8 mouse cellular contexts compared by ENCODE assay signal in genomic region chr1:33739302-33739701, GRCm38 (mm10). TPM values are rescaled to one million over a fixed set of nuclear protein-coding genes. Genes with fewer than 3 reads are reported as not detected.
DNase-seq lines count a peak whose midpoint lies in the region; ATAC-seq and TF ChIP-seq lines count a peak whose summit lies in the region.

No protein-coding gene starts in this region.

- TF ChIP-seq RAD21 in MEL (IDR thresholded peaks at IDR 0.05; ENCODE audit: low read depth, low read length): peak; percentile 82

- WGBS in forebrain, embryonic 13.5 days: 26% methylated on average over 12 of the region's 12 CpGs
- 29% methylated on average over 12 of the region's 12 CpGs for WGBS in hindbrain, embryonic 13.5 days

- H3K79me2 ChIP-seq in MEL (ENCODE audit: control insufficient read depth, insufficient read depth, low read length, poor library complexity): no peaks in the 10 kb centered on the region

- H3K27ac ChIP-seq in MEL (ENCODE audit: control insufficient read depth, low read depth, low read length): no peak overlapping the region
- H3K27ac ChIP-seq in forebrain, embryonic 13.5 days: no peak overlapping the region
- no peak overlapping the region for H3K27ac ChIP-seq in hindbrain, embryonic 13.5 days

- H3K9ac ChIP-seq in MEL (ENCODE audit: control insufficient read depth, low read depth, low read length, poor library complexity, severe bottlenecking): no peak overlapping the region
- H3K9ac ChIP-seq in forebrain, embryonic 13.5 days: no peak overlapping the region
- no peak overlapping the region for H3K9ac ChIP-seq in hindbrain, embryonic 13.5 days

- TF ChIP-seq POLR2A in MEL (IDR thresholded peaks at IDR 0.05; ENCODE audit: control insufficient read depth in 1 of 2, insufficient read depth in 1 of 2, low read depth in 1 of 2, low read length in 2 of 2, poor library complexity in 1 of 2): no peak

- H3K9me3 ChIP-seq in MEL (replicated peaks; ENCODE audit: insufficient read depth, low read length): no peaks in the 10 kb centered on the region
- H3K9me3 ChIP-seq in forebrain, embryonic 13.5 days (replicated peaks): no peaks in the 10 kb centered on the region
- H3K9me3 ChIP-seq in hindbrain, embryonic 13.5 days: no peaks in the 10 kb centered on the region

- H3K27me3 ChIP-seq in MEL (ENCODE audit: control insufficient read depth in 1 of 2, insufficient read depth in 2 of 2, low read length in 2 of 2): no peaks in the 10 kb centered on the region
- no peaks in the 10 kb centered on the region for H3K27me3 ChIP-seq in forebrain, embryonic 13.5 days
- no peaks in the 10 kb centered on the region for H3K27me3 ChIP-seq in hindbrain, embryonic 13.5 days

- no peaks in the 10 kb centered on the region for H3K4me1 ChIP-seq in MEL (ENCODE audit: control insufficient read depth in 1 of 2, insufficient read depth in 2 of 2, low read length in 2 of 2)
- H3K4me1 ChIP-seq in forebrain, embryonic 13.5 days: no peaks in the 10 kb centered on the region
- H3K4me1 ChIP-seq in hindbrain, embryonic 13.5 days (replicated peaks): no peaks in the 10 kb centered on the region

- H3K4me3 ChIP-seq in MEL (ENCODE audit: control insufficient read depth in 1 of 2, insufficient read depth in 1 of 2, low read depth in 2 of 2, low read length in 2 of 2): no peak overlapping the region
- H3K4me3 ChIP-seq in forebrain, embryonic 13.5 days: no peak overlapping the region
- H3K4me3 ChIP-seq in hindbrain, embryonic 13.5 days: no peak overlapping the region

- peak; percentile 80 for DNase-seq in MEL (ENCODE audit: low read depth, low spot score)
- DNase-seq in c-Kit-positive CD71-positive TER-119-negative erythroid progenitor cells, embryonic 14.5 days (ENCODE audit: low read depth): peak; percentile 72
- peak; percentile 82 to 96 for DNase-seq in layer of hippocampus, postnatal 25 days (ENCODE audit: extremely low spot score in 1 of 2, low spot score in 1 of 2)
- peak; percentile 77 for DNase-seq in lung, postnatal 25 days (ENCODE audit: low spot score)
- DNase-seq in retina, postnatal 7 days (ENCODE audit: low read depth, low spot score): peak; percentile 70
- DNase-seq in urinary bladder, postnatal 14 days (ENCODE audit: low spot score): peak; percentile 86

- peak; percentile 80 to 87 (median 81) for TF ChIP-seq CTCF in MEL (IDR thresholded peaks at IDR 0.05 in 2 of 3, conservative IDR thresholded peaks at IDR 0.05 in 1 of 3; ENCODE audit: control insufficient read depth in 1 of 3, insufficient read depth in 1 of 3, low read depth in 2 of 3, low read length in 3 of 3, poor library complexity in 1 of 3, severe bottlenecking in 1 of 3)

- H3K36me3 ChIP-seq in MEL (ENCODE audit: control insufficient read depth in 1 of 2, insufficient read depth in 2 of 2, low read length in 2 of 2): no peaks in the 10 kb centered on the region; a peak in 1 of 4 replicates
- peaks cover 69% of the 10 kb centered on the region for H3K36me3 ChIP-seq in forebrain, embryonic 13.5 days (ENCODE audit: poor library complexity, severe bottlenecking)
- H3K36me3 ChIP-seq in hindbrain, embryonic 13.5 days: peaks cover 60% of the 10 kb centered on the region

- H3K4me2 ChIP-seq in forebrain, embryonic 13.5 days: no peak overlapping the region
- H3K4me2 ChIP-seq in hindbrain, embryonic 13.5 days: no peak overlapping the region

- peak; percentile 89 for ATAC-seq in forebrain, embryonic 13.5 days
- ATAC-seq in hindbrain, embryonic 13.5 days (ENCODE audit: low FRiP score): peak; percentile 80

- no peak for TF ChIP-seq EP300 in MEL (IDR thresholded peaks at IDR 0.05; ENCODE audit: low read depth in 1 of 2, low read length in 2 of 2)

TF ChIP-seq in MEL, 35 proteins besides CTCF, POLR2A, EP300 and RAD21:
- TF ChIP-seq SMC3 (IDR thresholded peaks at IDR 0.05; ENCODE audit: low read depth, low read length) (peak; percentile 75), ZC3H11A (IDR thresholded peaks at IDR 0.05; ENCODE audit: low read depth, low read length) (peak; percentile 62), MYC (IDR thresholded peaks at IDR 0.05; ENCODE audit: low read depth, low read length) (no peak), ZNF384 (IDR thresholded peaks at IDR 0.05; ENCODE audit: low read depth, low read length) (0 out of 2 replicates have a peak, but pooled peaks have one; percentile 38)

RNA-seq across cellular contexts. Expression of gene Bag2, which starts 18.3 kb away (rescaled TPM):
- 61.7 and 74.2 TPM in 2 replicates for total RNA-seq in MEL (2012; rRNA removed)
- 10 to 100 TPM in 1 of 2 experiments, not detected in 1; 88.8 TPM for polyA plus RNA-seq in MEL (2012; ENCODE audit: insufficient read depth in 1 of 2, insufficient read length in 2 of 2, low read depth in 1 of 2, low replicate concordance in 2 of 2, missing spikeins in 1 of 2)
- polyA plus RNA-seq in forebrain, embryonic 13.5 days (2015; fragmentation: Nextera tagmentation; extraction: Ambion mirVana): 25.0 and 25.4 TPM in 2 replicates
- polyA plus RNA-seq in hindbrain, embryonic 13.5 days (2015; fragmentation: Nextera tagmentation; extraction: Ambion mirVana): 17.8 and 17.9 TPM in 2 replicates
- 1 to 10 TPM; 8.7 to 9.8 TPM for total RNA-seq in layer of hippocampus, postnatal 25 days (2021)

RNA-seq across cellular contexts. Expression of gene Rab23, which starts 19.6 kb away (rescaled TPM):
- total RNA-seq in MEL (2012; rRNA removed): 3.2 and 4.0 TPM in 2 replicates
- 1 to 10 TPM in 1 of 2 experiments, not detected in 1; 9.9 TPM for polyA plus RNA-seq in MEL (2012; ENCODE audit: insufficient read depth in 1 of 2, insufficient read length in 2 of 2, low read depth in 1 of 2, low replicate concordance in 2 of 2, missing spikeins in 1 of 2)
- polyA plus RNA-seq in forebrain, embryonic 13.5 days (2015; fragmentation: Nextera tagmentation; extraction: Ambion mirVana): 28.4 and 31.9 TPM in 2 replicates
- 25.9 and 28.3 TPM in 2 replicates for polyA plus RNA-seq in hindbrain, embryonic 13.5 days (2015; fragmentation: Nextera tagmentation; extraction: Ambion mirVana)
- total RNA-seq in layer of hippocampus, postnatal 25 days (2021): 10 to 100 TPM; 24.0 to 25.3 TPM
